Mouse (Mus musculus) intestine, postnatal 0 days (tissue): ENCODE measurements around the gene Lhx6. TPM values are rescaled to one million over a fixed set of nuclear protein-coding genes. Genes with fewer than 3 reads are reported as not detected.
"Not testable (repeated sequence)": the region's sequence is repeated elsewhere in the genome, so short reads cannot be mapped to it uniquely, and the experiment has no call there.

Experiments
- ATAC-seq: fragments of 200-750 bp; cut with Nextera tagmentation; 2 replicates; pipeline ENCODE4 v1.8.0; 2017; ENCODE audit warnings: mild to moderate bottlenecking, moderate TSS enrichment, moderate library complexity
- H3K27ac ChIP-seq: fragments of 300-500 bp; sonication (generic); 2 replicates; pipeline ENCODE4 v1.5.1; 2014; ENCODE audit warnings: mild to moderate bottlenecking, low read depth, low read length, moderate library complexity
- H3K27me3 ChIP-seq: fragments of 300-500 bp; sonication (generic); replicated peaks from 2 replicates; pipeline ENCODE4 v1.6.1; 2014; ENCODE audit warnings: low read length, mixed read lengths; ENCODE audit not compliant: control insufficient read depth, insufficient read depth
- H3K36me3 ChIP-seq: fragments of 300-500 bp; sonication (generic); 2 replicates; pipeline ENCODE4 v1.6.1; 2014; ENCODE audit warnings: mild to moderate bottlenecking, moderate library complexity; ENCODE audit not compliant: control insufficient read depth, insufficient read depth
- H3K4me1 ChIP-seq: fragments of 300-500 bp; sonication (generic); replicated peaks from 2 replicates; pipeline ENCODE4 v1.6.1; 2014; ENCODE audit warnings: antibody characterized with exemption, low read length, mixed read lengths; ENCODE audit not compliant: control insufficient read depth, insufficient read depth
- H3K4me2 ChIP-seq: fragments of 300-500 bp; sonication (generic); replicated peaks from 2 replicates; pipeline ENCODE4 v1.6.1; 2014; ENCODE audit warnings: low read depth, mild to moderate bottlenecking, moderate library complexity
- H3K4me3 ChIP-seq: fragments of 300-500 bp; sonication (generic); 2 replicates; pipeline ENCODE4 v1.5.1; 2014; ENCODE audit warnings: low read depth, low read length
- H3K9ac ChIP-seq: fragments of 300-500 bp; sonication (generic); 2 replicates; pipeline ENCODE4 v1.6.1; 2014; ENCODE audit warnings: mild to moderate bottlenecking, low read depth, low read length
- H3K9me3 ChIP-seq: fragments of 300-500 bp; sonication (generic); 2 replicates; pipeline ENCODE4 v1.6.1; 2016; ENCODE audit warnings: mixed run types; ENCODE audit not compliant: control insufficient read depth
- CTCF ChIP-seq: sonication (generic); IDR thresholded peaks from 2 replicates; pipeline ENCODE4 v1.5.1; 2016; ENCODE audit warnings: low read depth, mild to moderate bottlenecking, control low read depth, antibody characterized with exemption, moderate library complexity
- WGBS: fragments of 180-500 bp; shearing (Covaris S2); extraction: QIAGEN DNeasy Blood & Tissue Kit; methylation state at CpG from one replicate; pipeline ENCODE4 v1.1.7; 2014; 5-methylcytosine and 5-hydroxymethylcytosine counted together
- polyA plus RNA-seq: library from polyadenylated mRNA; unstranded; fragments of >200 nt; fragmentation: Nextera tagmentation; extraction: Ambion mirVana; gene quantifications from 2 replicates; pipeline ENCODE4 v1.2.1, GENCODE M21; 2015

Gene Lhx6
- 0.58 and 0.61 TPM in 2 replicates for polyA plus RNA-seq

GRCm38 (mm10) chr2:36104956-36105741, at the start of gene Lhx6:
Gene Lhx6, minus strand, starts transcription at chr2:36105408.
- Histone ChIP-seq H3K27ac (no peak within 1 kb of the TSS), H3K4me2 (peak within 1 kb of the TSS; percentile 66), H3K36me3 (no peaks in the 10 kb centered on the region), H3K4me3 (peak within 1 kb of the TSS; percentile 43), H3K9me3 (no peaks in the 10 kb centered on the region), H3K27me3 (peaks cover 75% of the 10 kb centered on the region), H3K4me1 (no peaks in the 10 kb centered on the region), H3K9ac (peak within 1 kb of the TSS; percentile 11; the same call in 1 of the 2 replicates)
- no peak for TF ChIP-seq CTCF
- no peak for ATAC-seq
- WGBS = under 1% methylated on average over 57 of the region's 58 CpGs

- H3K4me2 ChIP-seq, ATAC-seq, H3K4me3 ChIP-seq, H3K9me3 ChIP-seq, H3K27ac ChIP-seq, H3K4me1 ChIP-seq, H3K27me3 ChIP-seq, H3K9ac ChIP-seq: not testable (repeated sequence)
- peaks cover 43% of the 10 kb centered on the region for H3K36me3 ChIP-seq
- 95% methylated on average over 4 of the region's 4 CpGs for WGBS
Measured at GRCm38 (mm10) chr2:36152401-36152800, 47.2 kb upstream of the Lhx6 start.

GRCm38 (mm10) chr2:36148876-36149365, 43.7 kb upstream of the Lhx6 start:
- WGBS = 66% methylated on average over 7 of the region's 7 CpGs
- Histone ChIP-seq H3K9me3 (no peaks in the 10 kb centered on the region), H3K27ac (no peak overlapping the region), H3K4me3 (no peak overlapping the region), H3K36me3 (peaks cover 31% of the 10 kb centered on the region; the same call in 1 of the 2 replicates), H3K4me2 (no peak overlapping the region), H3K27me3 (no peaks in the 10 kb centered on the region), H3K4me1 (no peaks in the 10 kb centered on the region), H3K9ac (no peak overlapping the region)
- TF ChIP-seq CTCF = no peak
- ATAC-seq = no peak

GRCm38 (mm10) chr2:36139096-36139495, 33.9 kb upstream of the Lhx6 start:
- 52% methylated on average over 2 of the region's 2 CpGs for WGBS
- TF ChIP-seq CTCF = no peak
- H3K27me3 ChIP-seq = no peaks in the 10 kb centered on the region
- H3K4me2 ChIP-seq = no peak overlapping the region
- H3K9ac ChIP-seq = no peak overlapping the region
- H3K9me3 ChIP-seq = no peaks in the 10 kb centered on the region
- no peak for ATAC-seq
- peaks cover 14% of the 10 kb centered on the region; the same call in 1 of the 2 replicates for H3K36me3 ChIP-seq
- H3K27ac ChIP-seq = no peak overlapping the region
- no peak overlapping the region for H3K4me3 ChIP-seq
- 0 out of 2 replicates have a peak, but pooled peaks cover 4% of the 10 kb centered on the region for H3K4me1 ChIP-seq

GRCm38 (mm10) chr2:36136300-36136941, 31.2 kb upstream of the Lhx6 start, which contains the start of the genes Mrrf and Rbm18:
Gene Mrrf, plus strand, starts transcription at chr2:36136389.
Gene Rbm18, minus strand, starts transcription at chr2:36136773.
- Histone ChIP-seq H3K9ac (peak within 1 kb of the TSS; percentile 68), H3K9me3 (no peaks in the 10 kb centered on the region), H3K27me3 (no peaks in the 10 kb centered on the region), H3K27ac (peak within 1 kb of the TSS; percentile 83), H3K36me3 (peaks cover 17% of the 10 kb centered on the region), H3K4me1 (0 out of 2 replicates have a peak, but pooled peaks cover 4% of the 10 kb centered on the region), H3K4me3 (peak within 1 kb of the TSS; percentile 82), H3K4me2 (peak within 1 kb of the TSS; percentile 58)
- TF ChIP-seq CTCF = no peak
- peak; percentile 98 for ATAC-seq
- WGBS = under 1% methylated on average over 50 of the region's 50 CpGs

- TF ChIP-seq CTCF = no peak
- peak overlapping the region; percentile 82 for H3K4me3 ChIP-seq
- H3K27ac ChIP-seq = peak overlapping the region; percentile 83; the same call in 1 of the 2 replicates
- 0% methylated on average over 4 of the region's 4 CpGs for WGBS
- no peaks in the 10 kb centered on the region for H3K9me3 ChIP-seq
- no peak for ATAC-seq
- peaks cover 22% of the 10 kb centered on the region for H3K36me3 ChIP-seq
- no peaks in the 10 kb centered on the region for H3K27me3 ChIP-seq
- H3K4me1 ChIP-seq = 0 out of 2 replicates have a peak, but pooled peaks cover 4% of the 10 kb centered on the region
- peak overlapping the region; percentile 58 for H3K4me2 ChIP-seq
- H3K9ac ChIP-seq = peak overlapping the region; percentile 68
Measured at GRCm38 (mm10) chr2:36135887-36136286, 30.7 kb upstream of the Lhx6 start.
